20 mouse cellular contexts compared by ENCODE assay signal in genomic region chrX:139295325-139295724, GRCm38 (mm10). TPM values are rescaled to one million over a fixed set of nuclear protein-coding genes. Genes with fewer than 3 reads are reported as not detected.
"Had no signal": no experiment of that assay in that cellular context is flagged by ENCODE, and none has a peak within 500 bp of the region (broad histone marks: within the 10 kb centered on the region; RNA-seq: fewer than 3 reads in every experiment).

No protein-coding gene starts in this region.

- H3K4me1 ChIP-seq: lung, embryonic 15.5 days; megakaryocyte, embryonic 14.5 days; midbrain, embryonic 13.5 days; midbrain, embryonic 15.5 days; neural tube, embryonic 12.5 days had no signal

- H3K27ac ChIP-seq: lung, embryonic 15.5 days; macrophage; midbrain, embryonic 13.5 days; midbrain, embryonic 15.5 days; neural tube, embryonic 12.5 days had no signal

- H3K4me3 ChIP-seq: lung, embryonic 15.5 days; megakaryocyte, embryonic 14.5 days; midbrain, embryonic 13.5 days; midbrain, embryonic 15.5 days; neural tube, embryonic 12.5 days had no signal

- H3K36me3 ChIP-seq: lung, embryonic 15.5 days; midbrain, embryonic 13.5 days; midbrain, embryonic 15.5 days; neural tube, embryonic 12.5 days had no signal

- H3K27me3 ChIP-seq: lung, embryonic 15.5 days; neural tube, embryonic 12.5 days had no signal

- DNase-seq: lung, adult 2 months; lung, postnatal 14 days; lung, postnatal 36 days; right cerebral cortex, postnatal 14 days; spleen, adult 18-20 months; thymus, adult 18-20 months; thymus, postnatal 14 days; thymus, postnatal 36 days had no signal

RNA-seq across cellular contexts. Expression of gene Trap1a, which starts 38.2 kb away (rescaled TPM):
- polyA plus RNA-seq: lung, adult 2 months; lung, embryonic 15.5 days; macrophage; midbrain, embryonic 11.5 days; midbrain, embryonic 13.5 days; midbrain, embryonic 15.5 days; midbrain, postnatal 0 days; neural tube, embryonic 12.5 days; neural tube, embryonic 14.5 days; stomach, embryonic 14.5 days; stomach, embryonic 16.5 days; thymus, postnatal 0 days had no signal
